Mouse (Mus musculus) intestine, postnatal 0 days (tissue): ENCODE results near the gene Ptpn3. TPM values are rescaled to one million over a fixed set of nuclear protein-coding genes. Genes with fewer than 3 reads are reported as not detected.

Experiments used
- ATAC-seq: fragments of 200-750 bp; cut with Nextera tagmentation; 2 replicates; pipeline ENCODE4 v1.8.0; 2017; ENCODE audit warnings: mild to moderate bottlenecking, moderate TSS enrichment, moderate library complexity
- H3K27ac ChIP-seq: fragments of 300-500 bp; sonication (generic); 2 replicates; pipeline ENCODE4 v1.5.1; 2014; ENCODE audit warnings: mild to moderate bottlenecking, low read depth, low read length, moderate library complexity
- H3K27me3 ChIP-seq: fragments of 300-500 bp; sonication (generic); replicated peaks from 2 replicates; pipeline ENCODE4 v1.6.1; 2014; ENCODE audit warnings: low read length, mixed read lengths; ENCODE audit not compliant: control insufficient read depth, insufficient read depth
- H3K36me3 ChIP-seq: fragments of 300-500 bp; sonication (generic); 2 replicates; pipeline ENCODE4 v1.6.1; 2014; ENCODE audit warnings: mild to moderate bottlenecking, moderate library complexity; ENCODE audit not compliant: control insufficient read depth, insufficient read depth
- H3K4me1 ChIP-seq: fragments of 300-500 bp; sonication (generic); replicated peaks from 2 replicates; pipeline ENCODE4 v1.6.1; 2014; ENCODE audit warnings: antibody characterized with exemption, low read length, mixed read lengths; ENCODE audit not compliant: control insufficient read depth, insufficient read depth
- H3K4me2 ChIP-seq: fragments of 300-500 bp; sonication (generic); replicated peaks from 2 replicates; pipeline ENCODE4 v1.6.1; 2014; ENCODE audit warnings: low read depth, mild to moderate bottlenecking, moderate library complexity
- H3K4me3 ChIP-seq: fragments of 300-500 bp; sonication (generic); 2 replicates; pipeline ENCODE4 v1.5.1; 2014; ENCODE audit warnings: low read depth, low read length
- H3K9ac ChIP-seq: fragments of 300-500 bp; sonication (generic); 2 replicates; pipeline ENCODE4 v1.6.1; 2014; ENCODE audit warnings: mild to moderate bottlenecking, low read depth, low read length
- H3K9me3 ChIP-seq: fragments of 300-500 bp; sonication (generic); 2 replicates; pipeline ENCODE4 v1.6.1; 2016; ENCODE audit warnings: mixed run types; ENCODE audit not compliant: control insufficient read depth
- CTCF ChIP-seq: sonication (generic); IDR thresholded peaks from 2 replicates; pipeline ENCODE4 v1.5.1; 2016; ENCODE audit warnings: low read depth, mild to moderate bottlenecking, control low read depth, antibody characterized with exemption, moderate library complexity
- WGBS: fragments of 180-500 bp; shearing (Covaris S2); extraction: QIAGEN DNeasy Blood & Tissue Kit; methylation state at CpG from one replicate; pipeline ENCODE4 v1.1.7; 2014; 5-methylcytosine and 5-hydroxymethylcytosine counted together
- polyA plus RNA-seq: library from polyadenylated mRNA; unstranded; fragments of >200 nt; fragmentation: Nextera tagmentation; extraction: Ambion mirVana; gene quantifications from 2 replicates; pipeline ENCODE4 v1.2.1, GENCODE M21; 2015

Ptpn3 gene
- polyA plus RNA-seq, 1 experiment from 2014 or later: 8.6 TPM

DNA sequence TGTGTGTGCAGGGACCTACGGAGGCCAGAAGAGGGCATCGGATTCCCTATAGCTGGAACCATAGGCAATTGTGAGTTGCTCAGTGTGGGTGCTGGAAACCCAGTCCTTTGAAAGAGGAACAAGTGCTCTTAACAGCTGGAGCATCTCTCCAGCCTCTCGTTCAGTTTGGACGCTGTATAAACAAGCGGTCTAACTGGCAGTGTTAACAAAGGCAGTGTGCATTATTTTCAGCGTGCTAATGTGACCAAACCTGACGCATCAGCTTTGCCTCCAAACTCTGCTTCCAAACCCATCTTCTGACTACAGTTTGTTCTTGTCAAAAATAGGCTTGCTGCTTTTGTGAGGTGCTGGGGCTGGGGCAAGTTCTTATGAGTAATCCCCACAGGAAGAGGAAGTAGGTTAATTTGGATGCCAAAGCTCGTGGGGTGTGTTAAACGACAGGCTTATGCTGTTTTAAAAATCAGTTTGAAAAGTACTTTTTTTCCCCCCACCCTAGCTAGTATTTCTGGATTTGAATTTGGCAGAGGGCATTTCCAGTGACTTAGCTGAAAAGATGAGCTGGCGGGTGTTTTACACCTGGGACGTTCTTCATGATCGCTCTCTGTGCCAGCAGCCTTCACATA is 32.4 kb upstream of the Ptpn3 start:
- Histone ChIP-seq H3K27ac (no peak overlapping the region), H3K4me3 (no peak overlapping the region), H3K27me3 (no peaks in the 10 kb centered on the region), H3K9ac (no peak overlapping the region), H3K36me3 (no peaks in the 10 kb centered on the region), H3K4me2 (no peak overlapping the region), H3K9me3 (no peaks in the 10 kb centered on the region), H3K4me1 (no peaks in the 10 kb centered on the region)
- 82% methylated on average over 12 of the region's 12 CpGs for WGBS
- no peak for ATAC-seq
- TF ChIP-seq CTCF: no peak

DNA sequence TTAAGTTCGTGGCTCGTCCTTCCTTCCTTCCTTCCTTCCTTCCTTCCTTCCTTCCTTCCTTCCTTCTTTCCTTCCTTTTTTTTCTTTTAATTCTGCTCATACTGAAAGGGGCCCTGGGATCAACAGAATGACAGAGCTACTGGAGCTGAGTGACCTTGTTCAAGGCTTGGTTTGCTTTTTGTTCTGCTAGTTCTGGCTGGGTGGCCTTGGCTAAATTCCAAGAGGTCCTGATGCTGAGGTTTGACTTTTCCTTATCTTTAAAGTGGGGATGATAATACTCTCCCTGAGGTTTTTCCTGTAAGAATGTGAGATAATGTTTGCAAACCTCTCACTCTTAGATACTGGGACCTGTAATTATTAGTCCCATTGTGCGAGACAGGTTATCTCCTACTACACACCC is 30.9 kb upstream of the Ptpn3 start:
- Histone ChIP-seq H3K9ac (no peak overlapping the region), H3K4me3 (no peak overlapping the region), H3K4me2 (no peak overlapping the region), H3K36me3 (no peaks in the 10 kb centered on the region), H3K4me1 (no peaks in the 10 kb centered on the region), H3K27me3 (no peaks in the 10 kb centered on the region), H3K9me3 (no peaks in the 10 kb centered on the region), H3K27ac (no peak overlapping the region)
- WGBS: 57% methylated on average over 3 of the region's 3 CpGs
- TF ChIP-seq CTCF: no peak
- ATAC-seq: no peak

- Histone ChIP-seq H3K9ac (no peak overlapping the region), H3K9me3 (no peaks in the 10 kb centered on the region), H3K4me1 (no peaks in the 10 kb centered on the region), H3K4me3 (no peak overlapping the region), H3K27ac (no peak overlapping the region), H3K27me3 (no peaks in the 10 kb centered on the region; the same call in 1 of the 2 replicates), H3K4me2 (no peak overlapping the region), H3K36me3 (no peaks in the 10 kb centered on the region)
- no peak for ATAC-seq
- 34% methylated on average over 23 of the region's 23 CpGs for whole genome bisulfite sequencing
- peak; percentile 75 for TF ChIP-seq CTCF
These were observed 19.1 kb upstream of the Ptpn3 start for GRCm38 (mm10) chr4:57320606-57321327.

- Histone ChIP-seq H3K9ac (no peak overlapping the region), H3K4me2 (no peak overlapping the region), H3K4me3 (no peak overlapping the region), H3K4me1 (no peaks in the 10 kb centered on the region), H3K36me3 (no peaks in the 10 kb centered on the region), H3K27me3 (no peaks in the 10 kb centered on the region; the same call in 1 of the 2 replicates), H3K27ac (no peak overlapping the region), H3K9me3 (no peaks in the 10 kb centered on the region)
- TF ChIP-seq CTCF: no peak
- no peak for ATAC-seq
- 19% methylated on average over 10 of the region's 10 CpGs for whole genome bisulfite sequencing
These were observed 17.0 kb upstream of the Ptpn3 start for GRCm38 (mm10) chr4:57318525-57319212.

DNA sequence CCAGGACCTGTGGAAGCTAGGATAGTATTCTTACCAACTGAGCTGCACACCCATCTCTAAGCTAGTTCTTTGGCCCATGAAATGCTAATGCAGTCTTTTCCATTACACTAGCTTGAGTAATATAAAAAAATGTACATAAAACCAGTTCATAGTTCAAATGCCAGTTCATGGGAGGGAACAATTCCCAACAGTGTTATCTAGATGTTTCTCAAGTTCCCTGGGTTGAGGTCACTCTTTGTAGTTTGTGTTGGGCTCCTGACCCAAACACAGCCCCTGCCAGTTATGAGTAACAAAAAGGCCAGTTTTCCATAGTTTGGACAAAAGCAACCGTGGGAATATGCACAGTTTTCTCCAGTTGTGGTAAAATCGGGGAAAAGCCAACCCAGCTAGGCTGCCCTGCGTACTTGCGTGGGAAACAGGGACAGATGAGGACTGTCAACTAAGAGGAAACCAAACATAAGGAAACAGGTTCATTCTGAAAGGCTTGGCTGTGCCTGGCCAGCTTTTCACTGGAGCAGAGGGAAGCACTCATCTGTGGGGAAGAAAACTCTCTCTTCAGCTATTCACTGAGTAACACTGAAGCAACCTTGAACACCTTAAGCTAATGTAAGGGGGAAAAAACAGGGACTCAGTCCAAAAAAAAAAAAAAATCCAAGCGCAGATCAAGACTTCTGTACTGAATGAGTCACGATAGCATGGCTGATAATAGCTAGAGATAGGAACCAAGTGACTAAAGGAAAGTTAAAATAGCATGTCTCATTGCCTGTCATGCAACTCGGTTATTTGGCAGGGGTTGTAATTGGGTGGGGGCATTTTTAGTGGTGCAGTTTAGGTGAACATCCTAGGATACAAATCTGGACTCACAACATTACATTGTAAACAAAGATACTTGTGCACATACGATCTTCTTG is 10.9 kb upstream of the Ptpn3 start:
- no peak overlapping the region for H3K9ac ChIP-seq
- H3K9me3 ChIP-seq: no peaks in the 10 kb centered on the region
- no peaks in the 10 kb centered on the region for H3K36me3 ChIP-seq
- 58% methylated on average over 8 of the region's 8 CpGs for WGBS
- no peak for TF ChIP-seq CTCF
- no peaks in the 10 kb centered on the region for H3K27me3 ChIP-seq
- H3K4me3 ChIP-seq: no peak overlapping the region
- no peaks in the 10 kb centered on the region; the same call in 1 of the 2 replicates for H3K4me1 ChIP-seq
- H3K4me2 ChIP-seq: no peak overlapping the region
- H3K27ac ChIP-seq: no peak overlapping the region
- ATAC-seq: no peak
